Mouse (Mus musculus): Measurements from ENCODE around the gene Acadsb. TPM values are rescaled to one million over a fixed set of nuclear protein-coding genes. Genes with fewer than 3 reads are reported as not detected.

Gene Acadsb
- 3.0 and 3.5 TPM in 2 replicates for polyA plus RNA-seq (2012; ENCODE audit: low replicate concordance)

DNA sequence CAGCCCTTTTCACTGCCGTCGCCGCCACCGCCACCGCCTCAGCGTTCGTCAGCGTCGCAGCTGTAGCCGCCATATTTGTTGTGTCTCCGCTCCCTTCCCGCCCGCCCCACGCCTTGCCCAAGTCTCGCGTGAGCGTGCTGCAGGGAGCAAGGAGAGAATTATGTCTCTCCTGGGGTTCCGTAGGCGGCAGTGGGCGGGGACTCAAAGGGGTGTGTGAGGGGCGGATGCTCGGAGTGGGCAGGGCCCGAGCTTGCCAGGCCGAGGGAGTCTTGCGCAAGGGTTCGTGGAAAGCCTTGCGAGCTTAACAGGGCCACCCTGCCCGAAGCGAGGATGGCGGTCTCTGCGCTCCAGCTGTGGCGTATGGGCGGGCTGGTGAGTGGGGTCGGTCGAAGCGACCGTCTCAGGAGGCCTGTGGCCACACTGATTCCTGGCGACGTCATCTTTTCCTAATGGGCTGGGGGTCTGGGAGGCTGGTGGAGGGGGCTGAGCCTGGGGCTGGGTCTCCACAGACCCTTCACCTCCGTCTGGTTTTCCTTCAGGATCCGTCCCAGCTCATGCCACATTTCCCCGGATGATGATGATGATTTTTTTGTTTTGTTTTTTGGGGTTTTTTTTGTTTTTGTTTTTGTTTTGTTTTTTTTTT, at the start of gene Acadsb, which contains the start of gene Ikzf5:
Acadsb (plus strand) TSS at position 186 of the 643 bp plus-strand sequence.
Ikzf5 (minus strand) TSS at position 106 of the 643 bp plus-strand sequence.

DNA sequence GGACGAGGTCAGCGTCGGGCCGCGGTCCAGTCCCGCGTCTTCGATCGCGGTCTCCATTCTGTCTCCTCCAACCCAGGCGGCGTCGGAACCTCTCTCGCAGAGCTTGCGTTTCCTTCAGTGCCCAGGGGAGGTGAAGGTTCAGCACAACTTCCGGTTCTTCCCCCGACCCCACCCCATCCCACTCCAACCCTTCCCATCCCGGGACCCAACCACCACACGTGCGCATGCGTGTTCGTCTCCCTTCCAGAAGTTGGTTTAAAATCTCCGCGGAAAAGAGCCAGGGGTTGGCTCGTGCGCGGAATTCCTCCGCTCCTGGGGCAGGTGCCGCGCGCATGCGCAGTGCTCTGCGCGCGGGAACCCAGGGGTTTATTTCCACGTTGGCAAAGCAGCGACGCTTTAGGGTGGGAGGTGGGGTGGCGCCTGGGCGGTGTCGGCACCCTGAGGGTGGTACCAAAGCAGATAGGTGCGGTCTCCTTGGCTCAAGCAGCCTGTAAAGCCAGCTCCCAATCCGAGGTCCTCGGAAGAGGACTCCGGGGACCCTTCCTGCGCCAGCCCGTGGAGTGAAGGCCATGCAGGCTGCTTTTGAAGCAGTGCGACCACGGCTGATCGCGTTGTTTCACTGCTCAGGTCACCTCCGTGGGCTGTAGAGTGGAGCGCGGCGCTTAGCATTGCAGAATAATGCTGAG, 47.6 kb upstream of the Acadsb start, which contains the start of gene 2310057M21Rik:
2310057M21Rik (minus strand) TSS at position 145 of the 686 bp plus-strand sequence.

DNA sequence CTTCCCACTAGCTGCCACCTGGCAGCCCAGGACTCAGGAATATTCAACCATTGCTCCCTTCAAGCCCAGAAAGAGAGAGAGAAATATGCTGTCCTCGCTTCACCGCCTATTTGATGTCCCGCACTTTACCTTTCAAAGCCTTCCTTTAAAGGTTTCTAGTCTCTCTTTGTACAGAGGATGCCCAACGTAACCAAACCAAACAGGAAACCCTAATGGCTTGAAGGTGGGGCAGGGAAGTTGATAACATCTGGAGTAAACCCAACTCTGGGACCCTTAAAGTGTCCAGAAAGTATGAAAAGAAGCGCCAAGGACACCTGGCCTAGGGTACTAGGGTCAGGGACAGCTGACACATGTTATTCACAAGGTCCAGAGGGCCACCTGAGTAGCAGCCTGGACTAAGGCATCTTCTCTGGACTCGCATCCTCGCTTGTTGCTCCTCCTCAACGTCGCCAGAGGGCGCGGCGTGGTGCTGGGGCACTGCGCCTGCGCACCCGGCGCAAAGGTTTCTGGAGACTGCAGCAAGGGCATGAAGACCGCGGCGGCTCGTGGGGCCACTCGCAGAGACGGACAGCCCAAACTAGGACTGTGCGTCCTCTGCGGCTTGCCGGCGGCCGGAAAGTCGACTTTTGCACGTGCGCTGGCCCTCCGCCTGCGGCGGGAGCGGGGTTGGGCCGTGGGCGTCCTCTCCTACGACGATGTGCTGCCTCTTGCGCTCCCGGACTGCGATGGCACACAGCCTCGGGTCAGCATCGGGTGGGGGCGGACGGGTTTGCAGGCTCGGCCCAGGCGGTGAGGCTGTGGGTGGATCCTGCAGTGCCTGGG, 39.5 kb upstream of the Acadsb start, which contains the start of gene Pstk:
Pstk (plus strand) TSS at position 494 of the 822 bp plus-strand sequence.

Other genes starting within 250 kb of the Acadsb start
- 0.02 TPM in 1 of 2 replicates, not detected in the other for gene 5430419D17Rik, start 236.2 kb upstream of the Acadsb start, polyA plus RNA-seq (2012; ENCODE audit: low replicate concordance)
- gene Cuzd1, start 88.3 kb upstream of the Acadsb start, polyA plus RNA-seq (2012; ENCODE audit: low replicate concordance), result not detected in 2 replicates
- gene Fam24b, start 81.1 kb upstream of the Acadsb start, polyA plus RNA-seq (2012; ENCODE audit: low replicate concordance), result not detected in 2 replicates
- not detected in 2 replicates for gene Fam24a, start 76.7 kb upstream of the Acadsb start, polyA plus RNA-seq (2012; ENCODE audit: low replicate concordance)
- gene 2310057M21Rik, start 47.8 kb upstream of the Acadsb start, polyA plus RNA-seq (2012; ENCODE audit: low replicate concordance), result 10.1 and 27.6 TPM in 2 replicates
- 17.1 and 33.2 TPM in 2 replicates for gene Pstk, start 39.5 kb upstream of the Acadsb start, polyA plus RNA-seq (2012; ENCODE audit: low replicate concordance)
- gene Ikzf5, start 80 bp upstream of the Acadsb start, polyA plus RNA-seq (2012; ENCODE audit: low replicate concordance), result 2.3 and 11.5 TPM in 2 replicates
- not detected in 2 replicates for gene Hmx3, start 132.3 kb downstream of the Acadsb start, polyA plus RNA-seq (2012; ENCODE audit: low replicate concordance)
- gene Hmx2, start 138.2 kb downstream of the Acadsb start, polyA plus RNA-seq (2012; ENCODE audit: low replicate concordance), result 0.19 TPM in 1 of 2 replicates, not detected in the other
- gene Bub3, start 149.6 kb downstream of the Acadsb start, polyA plus RNA-seq (2012; ENCODE audit: low replicate concordance), result 20.1 and 27.8 TPM in 2 replicates

Measured in hematopoietic multipotent progenitor cell, adult 10-12 weeks (in vitro differentiated cells).